Mouse (Mus musculus) lung, embryonic 14.5 days (tissue): ENCODE results near the gene Ywhae. TPM values are rescaled to one million over a fixed set of nuclear protein-coding genes. Genes with fewer than 3 reads are reported as not detected.
"Not testable (repeated sequence)": the region's sequence is repeated elsewhere in the genome, so short reads cannot be mapped to it uniquely, and the experiment has no call there.

Source experiments
- ATAC-seq: fragments of 200-750 bp; cut with Nextera tagmentation; 2 replicates; pipeline ENCODE4 v1.8.0; 2017; ENCODE audit warnings: mild to moderate bottlenecking, moderate TSS enrichment, moderate library complexity; ENCODE audit not compliant: insufficient read depth
- DNase-seq: peaks from one replicate; pipeline ENCODE4 v3.0.0-alpha.2; 2015
- H3K27ac ChIP-seq: fragments of 300-500 bp; sonication (generic); 2 replicates; pipeline ENCODE4 v1.5.1; 2014; ENCODE audit warnings: low read depth, mild to moderate bottlenecking, moderate library complexity
- H3K27me3 ChIP-seq: fragments of 300-500 bp; sonication (generic); 2 replicates; pipeline ENCODE4 v1.6.1; 2014; ENCODE audit warnings: low read length, control low read depth; ENCODE audit not compliant: insufficient read depth
- H3K36me3 ChIP-seq: fragments of 300-500 bp; sonication (generic); 2 replicates; pipeline ENCODE4 v1.6.1; 2014; ENCODE audit warnings: control low read depth; ENCODE audit not compliant: insufficient read depth
- H3K4me1 ChIP-seq: fragments of 300-500 bp; sonication (generic); 2 replicates; pipeline ENCODE4 v1.6.1; 2014; ENCODE audit warnings: antibody characterized with exemption, control low read depth; ENCODE audit not compliant: insufficient read depth
- H3K4me2 ChIP-seq: fragments of 300-500 bp; sonication (generic); 2 replicates; pipeline ENCODE4 v1.6.1; 2014; ENCODE audit warnings: mild to moderate bottlenecking
- H3K4me3 ChIP-seq: fragments of 300-500 bp; sonication (generic); 2 replicates; pipeline ENCODE4 v1.5.1; 2014; ENCODE audit warnings: low read depth, low read length
- H3K9ac ChIP-seq: fragments of 300-500 bp; sonication (generic); 2 replicates; pipeline ENCODE4 v1.6.1; 2014
- H3K9me3 ChIP-seq: fragments of 300-500 bp; sonication (generic); 2 replicates; pipeline ENCODE4 v1.6.1; 2016; ENCODE audit warnings: low read depth, low read length, control low read depth
- CTCF ChIP-seq: IDR thresholded peaks from 2 replicates; pipeline ENCODE4 v1.5.1; 2016; ENCODE audit warnings: antibody characterized with exemption, low read depth
- WGBS: fragments of 180-500 bp; shearing (Covaris S2); extraction: QIAGEN DNeasy Blood & Tissue Kit; methylation state at CpG from one replicate; pipeline ENCODE4 v1.1.7; 2014; 5-methylcytosine and 5-hydroxymethylcytosine counted together
- polyA plus RNA-seq: library from polyadenylated mRNA; unstranded; fragments of >200 nt; fragmentation: Nextera tagmentation; extraction: Ambion mirVana; gene quantifications from 2 replicates; pipeline ENCODE4 v1.2.1, GENCODE M21; 2014

The Ywhae gene
- polyA plus RNA-seq, 1 experiment from 2014 or later, result 1,066 TPM

DNA sequence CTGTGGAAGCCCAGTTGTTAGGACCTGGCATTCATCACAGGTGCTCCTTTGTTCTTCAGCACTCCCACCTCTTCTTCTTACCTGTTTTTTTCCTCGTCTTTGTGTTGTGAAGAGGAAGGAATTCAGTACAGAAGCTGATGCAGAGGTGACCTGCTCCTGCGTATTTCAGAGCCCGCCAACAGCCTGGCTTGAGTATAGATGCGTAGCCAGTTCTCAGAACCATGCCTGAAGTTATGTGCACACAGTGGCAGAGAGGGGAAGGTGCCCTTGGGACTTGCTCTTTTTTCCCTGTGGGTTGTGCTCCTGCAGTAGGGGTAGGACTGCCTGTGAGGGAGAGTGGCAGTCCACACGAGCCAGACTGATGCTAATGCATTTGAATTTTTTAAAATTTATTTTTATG lies 39.1 kb upstream of the Ywhae start:
- DNase-seq, result no peak
- no peak for ATAC-seq
- no peaks in the 10 kb centered on the region for H3K4me1 ChIP-seq

GRCm38 (mm10) chr11:75697464-75697863 lies 35.2 kb upstream of the Ywhae start:
- not testable (repeated sequence) for ATAC-seq, H3K4me2 ChIP-seq, H3K4me3 ChIP-seq, H3K27me3 ChIP-seq, H3K9ac ChIP-seq, H3K27ac ChIP-seq, H3K9me3 ChIP-seq, H3K4me1 ChIP-seq, DNase-seq
- 93% methylated on average over 3 of the region's 3 CpGs for WGBS
- H3K36me3 ChIP-seq, result peaks cover 93% of the 10 kb centered on the region

More for the DNA sequence above, 39.1 kb upstream of the Ywhae start:
- H3K9ac ChIP-seq, result no peak overlapping the region
- no peaks in the 10 kb centered on the region for H3K27me3 ChIP-seq
- no peak for TF ChIP-seq CTCF
- no peak overlapping the region for H3K4me2 ChIP-seq
- H3K27ac ChIP-seq, result no peak overlapping the region
- H3K9me3 ChIP-seq, result no peaks in the 10 kb centered on the region
- peaks cover 83% of the 10 kb centered on the region for H3K36me3 ChIP-seq
- H3K4me3 ChIP-seq, result no peak overlapping the region
- 91% methylated on average over 5 of the region's 5 CpGs for WGBS

GRCm38 (mm10) chr11:75700557-75700956 lies 32.1 kb upstream of the Ywhae start:
- H3K4me2 ChIP-seq, result no peak overlapping the region
- no peak for TF ChIP-seq CTCF
- H3K9me3 ChIP-seq, result no peaks in the 10 kb centered on the region
- no peaks in the 10 kb centered on the region for H3K27me3 ChIP-seq
- WGBS, result 92% methylated on average over 5 of the region's 5 CpGs
- no peak overlapping the region for H3K9ac ChIP-seq
- peaks cover 93% of the 10 kb centered on the region for H3K36me3 ChIP-seq
- H3K4me1 ChIP-seq, result no peaks in the 10 kb centered on the region
- no peak for ATAC-seq
- H3K27ac ChIP-seq, result no peak overlapping the region
- DNase-seq, result no peak
- no peak overlapping the region for H3K4me3 ChIP-seq

DNA sequence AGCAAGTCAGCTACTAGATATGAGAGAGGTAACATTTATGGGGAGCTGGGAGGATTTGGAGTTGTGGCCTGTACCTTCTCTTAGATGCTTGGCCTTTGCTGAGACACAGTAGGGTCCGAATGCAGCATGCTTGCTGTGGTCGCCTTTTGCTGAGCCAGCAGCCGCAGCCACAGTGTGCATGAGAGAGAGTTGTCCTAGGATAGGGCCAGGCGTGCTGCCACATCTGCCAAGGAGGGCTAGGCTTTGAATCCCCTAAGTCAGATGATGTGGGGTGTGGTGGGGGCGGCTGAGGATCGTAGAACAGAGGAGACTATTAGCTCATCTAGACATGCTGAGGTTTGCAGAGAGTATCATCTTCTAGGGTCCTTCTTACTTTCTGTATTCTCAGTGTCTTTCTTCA lies 29.9 kb upstream of the Ywhae start:
- WGBS, result 92% methylated on average over 6 of the region's 6 CpGs
- no peak for ATAC-seq

DNA sequence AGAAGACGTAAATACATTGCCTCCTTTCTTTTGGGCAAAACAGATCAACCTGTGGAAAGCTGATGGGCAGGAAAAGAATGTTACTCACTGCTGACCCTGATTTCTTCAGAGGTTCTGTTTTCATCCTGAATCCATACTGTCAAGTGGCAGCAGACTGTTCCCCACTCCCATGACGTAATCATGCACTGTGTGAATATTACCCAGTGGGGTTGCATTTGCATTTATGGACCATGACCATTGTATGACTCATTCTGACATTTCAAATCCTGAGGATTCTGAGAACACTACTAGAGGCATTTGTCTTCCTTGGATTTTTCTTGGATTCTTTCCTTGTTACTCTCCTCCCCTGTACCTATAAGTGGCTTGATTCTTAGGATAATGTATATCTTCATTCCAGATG lies 28.9 kb upstream of the Ywhae start:
- H3K4me2 ChIP-seq, result no peak overlapping the region
- H3K4me3 ChIP-seq, result no peak overlapping the region
- ATAC-seq, result no peak
- H3K9me3 ChIP-seq, result no peaks in the 10 kb centered on the region
- H3K9ac ChIP-seq, result no peak overlapping the region
- DNase-seq, result no peak
- H3K4me1 ChIP-seq, result no peaks in the 10 kb centered on the region
- H3K36me3 ChIP-seq, result peaks cover 80% of the 10 kb centered on the region
- 90% methylated on average over 2 of the region's 2 CpGs for WGBS
- no peak overlapping the region for H3K27ac ChIP-seq
- TF ChIP-seq CTCF, result no peak
- no peaks in the 10 kb centered on the region for H3K27me3 ChIP-seq

More for the DNA sequence above, 29.9 kb upstream of the Ywhae start:
- Histone ChIP-seq H3K9me3 (no peaks in the 10 kb centered on the region), H3K4me1 (no peaks in the 10 kb centered on the region), H3K4me2 (no peak overlapping the region), H3K9ac (no peak overlapping the region), H3K27ac (no peak overlapping the region), H3K36me3 (peaks cover 89% of the 10 kb centered on the region), H3K27me3 (no peaks in the 10 kb centered on the region), H3K4me3 (no peak overlapping the region)
- no peak for DNase-seq
- TF ChIP-seq CTCF, result no peak

GRCm38 (mm10) chr11:75713949-75714348 lies 18.7 kb upstream of the Ywhae start:
- peak; percentile 68 for DNase-seq
- H3K4me2 ChIP-seq, result no peak overlapping the region
- no peaks in the 10 kb centered on the region for H3K36me3 ChIP-seq
- no peak for ATAC-seq
- no peaks in the 10 kb centered on the region for H3K4me1 ChIP-seq
- TF ChIP-seq CTCF, result peak; percentile 62
- WGBS, result 97% methylated on average over 1 of the region's 1 CpGs
- no peak overlapping the region for H3K27ac ChIP-seq
- H3K4me3 ChIP-seq, result no peak overlapping the region
- no peaks in the 10 kb centered on the region for H3K27me3 ChIP-seq
- no peaks in the 10 kb centered on the region for H3K9me3 ChIP-seq
- no peak overlapping the region for H3K9ac ChIP-seq

GRCm38 (mm10) chr11:75715556-75715955 lies 17.1 kb upstream of the Ywhae start:
- H3K4me3 ChIP-seq, result no peak overlapping the region
- no peak for ATAC-seq
- 31% methylated on average over 12 of the region's 12 CpGs for WGBS
- no peak overlapping the region for H3K4me2 ChIP-seq
- TF ChIP-seq CTCF, result no peak
- no peak for DNase-seq
- H3K4me1 ChIP-seq, result no peaks in the 10 kb centered on the region
- no peak overlapping the region for H3K27ac ChIP-seq
- H3K9me3 ChIP-seq, result no peaks in the 10 kb centered on the region
- no peaks in the 10 kb centered on the region for H3K36me3 ChIP-seq
- no peaks in the 10 kb centered on the region for H3K27me3 ChIP-seq
- no peak overlapping the region for H3K9ac ChIP-seq
